Mouse (Mus musculus) E14TG2a.4 (cell line): ENCODE data around the gene Rhbg.

Source experiments
- CTCF ChIP-seq: conservative IDR thresholded peaks from 2 replicates; pipeline ENCODE4 v1.5.1; 2014; ENCODE audit warnings: low read length
- POU5F1 ChIP-seq: IDR thresholded peaks from 2 replicates; pipeline ENCODE4 v1.6.1; 2014; ENCODE audit warnings: low read length, borderline replicate concordance

DNA sequence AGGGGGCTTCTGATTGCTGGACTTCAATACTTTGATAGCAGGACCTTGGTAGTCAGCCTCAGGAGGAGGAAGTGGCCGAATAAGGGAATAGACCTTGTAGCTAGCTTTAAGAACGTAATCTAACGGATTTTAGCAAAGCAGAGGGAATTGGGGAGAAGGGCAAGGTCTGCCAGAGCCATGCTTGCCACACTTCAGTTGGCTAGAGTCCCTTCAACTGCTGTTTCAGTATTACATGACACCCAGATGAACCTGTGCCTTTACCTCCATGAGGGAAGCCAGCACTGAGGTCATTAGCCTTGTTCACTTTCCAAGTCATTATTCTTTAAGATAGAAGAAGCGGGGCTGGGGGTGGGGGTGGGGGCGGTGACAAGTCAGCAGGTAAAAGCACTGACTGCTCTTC is 14.5 kb upstream of the Rhbg start:
- no peak for TF ChIP-seq CTCF
- no peak for TF ChIP-seq POU5F1
